Mouse (Mus musculus): Measurements from ENCODE around the gene Hmbs. TPM values are rescaled to one million over a fixed set of nuclear protein-coding genes. Genes with fewer than 3 reads are reported as not detected.
"Not testable (repeated sequence)": the region's sequence is repeated elsewhere in the genome, so short reads cannot be mapped to it uniquely, and the experiment has no call there.

Hmbs gene
- total RNA-seq, 4 experiments from 2014 or later = 82.8 to 122 (median 96.8) TPM

DNA sequence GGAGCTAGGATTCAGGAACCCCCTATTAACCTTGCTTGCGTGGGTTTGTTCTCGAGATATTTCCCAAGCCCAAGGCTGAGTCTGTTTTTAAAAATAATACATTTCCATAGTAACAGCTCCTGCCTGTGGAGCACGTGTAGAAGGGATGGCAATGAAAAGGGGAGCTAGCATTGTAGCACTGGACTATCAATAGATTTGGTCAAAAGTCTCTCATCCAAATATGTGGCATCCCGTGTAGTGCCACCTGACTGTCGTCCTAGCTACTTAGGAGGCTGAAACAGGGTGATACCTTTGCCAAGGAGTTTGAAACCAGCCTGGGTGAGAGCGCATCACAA lies 23.3 kb downstream of the Hmbs start:
- DNase-seq = no peak

DNA sequence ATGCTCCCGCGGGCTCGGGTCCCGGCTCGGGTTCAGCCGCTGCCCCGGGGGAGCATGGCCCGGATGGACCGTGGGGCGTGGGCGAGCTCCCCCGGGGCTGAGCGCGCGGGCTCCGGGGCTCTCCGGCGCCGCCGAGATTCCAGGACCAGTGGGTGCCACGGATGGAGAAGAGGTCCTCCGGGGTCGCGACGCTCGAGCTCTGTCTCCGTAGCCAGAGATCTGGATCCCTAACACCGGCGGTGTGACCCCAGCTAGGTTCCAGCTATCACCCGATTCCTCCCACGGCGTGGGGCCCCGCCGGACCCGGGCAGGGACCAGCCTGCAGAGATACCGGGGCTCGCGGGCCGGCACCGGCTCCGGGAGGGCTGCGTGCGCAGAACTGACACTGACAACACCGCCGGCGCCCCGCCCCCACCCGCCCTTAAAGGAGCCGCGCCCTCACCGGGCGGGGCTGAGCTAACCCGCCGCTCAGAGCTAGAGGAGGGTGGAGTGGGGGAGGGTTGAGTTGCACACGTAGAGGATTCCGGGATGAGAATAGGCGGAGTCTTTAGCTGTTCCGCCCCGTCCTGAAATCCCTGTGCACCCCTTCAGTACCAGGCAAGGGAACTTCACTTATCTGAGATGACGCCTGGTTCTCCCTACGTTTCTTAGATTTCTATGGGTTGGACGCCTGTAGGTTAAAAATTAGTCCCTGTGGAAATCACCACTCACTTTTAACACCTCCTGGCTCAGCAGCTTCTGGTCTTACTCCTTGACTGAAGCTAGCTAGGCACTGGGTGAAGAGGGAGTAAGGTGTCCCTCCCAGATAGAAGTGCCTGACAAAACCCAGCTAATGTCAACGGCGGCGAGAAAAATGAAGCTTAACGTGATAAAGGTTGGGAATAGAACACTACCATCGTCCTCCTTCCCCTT lies 23.9 kb downstream of the Hmbs start, which contains the start of gene C2cd2l:
Gene C2cd2l (minus strand): TSS at position 399 of the 912 bp plus-strand sequence.
- peak; percentile 92 for DNase-seq

GRCm38 (mm10) chr9:44319105-44319886 lies 24.7 kb downstream of the Hmbs start:
- DNase-seq = no peak

DNA sequence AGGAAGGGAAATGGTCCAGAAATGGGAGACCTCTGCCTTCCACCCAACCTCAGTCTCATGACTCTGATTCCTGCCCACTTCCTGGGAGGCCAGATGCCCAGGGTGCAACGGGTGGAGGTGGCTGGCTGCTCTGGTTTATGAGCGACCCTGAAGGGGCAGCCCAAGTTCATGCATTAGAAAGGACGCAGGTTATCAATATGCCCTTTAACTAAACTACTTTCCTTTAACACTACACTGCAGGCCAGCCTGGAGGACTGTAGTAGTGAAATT lies 25.3 kb downstream of the Hmbs start:
- no peak for DNase-seq

GRCm38 (mm10) chr9:44318076-44318825 lies 25.8 kb downstream of the Hmbs start:
- DNase-seq = no peak

DNA sequence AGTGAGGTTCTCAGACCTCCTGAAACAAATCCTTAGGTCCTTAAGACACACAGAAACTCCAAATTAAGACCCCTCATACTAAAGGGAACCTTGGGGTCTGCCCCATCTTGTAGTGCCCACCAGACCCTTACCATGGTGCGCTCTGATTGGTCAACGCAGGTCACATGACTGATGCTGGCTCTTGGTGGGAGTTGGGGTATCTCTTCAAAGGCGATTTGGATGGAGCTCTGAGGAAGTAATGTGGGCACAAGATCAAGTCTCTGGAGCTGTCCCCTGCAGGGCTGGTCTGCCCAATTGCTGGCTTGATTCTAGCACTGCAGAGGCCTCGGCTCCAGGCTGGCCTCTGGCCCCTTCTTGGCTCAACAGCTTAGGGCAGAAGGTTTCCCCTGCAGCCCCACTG lies 26.6 kb downstream of the Hmbs start:
- DNase-seq = no peak

- DNase-seq = no peak
Measured at GRCm38 (mm10) chr9:44314910-44315309, 29.1 kb downstream of the Hmbs start.

DNA sequence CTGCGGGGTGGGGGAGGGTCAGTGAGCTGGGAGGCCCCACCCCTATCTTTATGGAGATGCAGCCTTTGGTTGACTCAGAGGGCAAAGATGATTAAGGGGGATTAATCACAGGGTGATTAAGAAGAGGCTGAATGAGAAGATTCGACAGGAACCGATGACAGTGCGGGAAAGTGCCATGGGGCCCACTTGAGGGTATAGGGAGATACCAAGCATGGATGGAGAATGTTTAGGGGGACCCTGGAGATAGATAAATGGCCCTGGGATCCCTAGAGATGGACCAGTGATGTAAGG lies 29.8 kb downstream of the Hmbs start:
- no peak for DNase-seq

GRCm38 (mm10) chr9:44313476-44314256 lies 30.4 kb downstream of the Hmbs start:
- no peak for DNase-seq

GRCm38 (mm10) chr9:44311136-44312134 lies 32.6 kb downstream of the Hmbs start:
- DNase-seq = no peak

GRCm38 (mm10) chr9:44310750-44311135 lies 33.3 kb downstream of the Hmbs start:
- DNase-seq = no peak

DNA sequence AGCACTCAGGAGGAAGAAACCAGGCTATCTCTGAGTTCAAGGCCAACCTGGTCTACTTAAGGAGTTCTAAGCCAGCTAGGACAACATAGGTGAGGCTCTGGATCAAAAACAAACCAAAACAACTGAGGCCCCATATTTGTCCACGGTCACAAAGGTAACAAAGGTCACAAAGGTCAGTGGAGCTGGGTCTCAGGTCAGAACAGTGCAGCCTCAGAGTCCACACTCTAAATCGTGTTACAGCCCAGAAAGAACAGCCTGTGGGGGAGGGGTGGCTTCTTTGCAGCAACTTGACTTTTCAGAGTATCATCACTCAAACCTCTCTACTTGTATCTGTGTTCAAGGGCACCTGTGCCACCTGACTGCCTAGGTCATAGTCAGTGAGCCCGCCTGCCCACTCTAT lies 34.3 kb downstream of the Hmbs start:
- DNase-seq = no peak

DNA sequence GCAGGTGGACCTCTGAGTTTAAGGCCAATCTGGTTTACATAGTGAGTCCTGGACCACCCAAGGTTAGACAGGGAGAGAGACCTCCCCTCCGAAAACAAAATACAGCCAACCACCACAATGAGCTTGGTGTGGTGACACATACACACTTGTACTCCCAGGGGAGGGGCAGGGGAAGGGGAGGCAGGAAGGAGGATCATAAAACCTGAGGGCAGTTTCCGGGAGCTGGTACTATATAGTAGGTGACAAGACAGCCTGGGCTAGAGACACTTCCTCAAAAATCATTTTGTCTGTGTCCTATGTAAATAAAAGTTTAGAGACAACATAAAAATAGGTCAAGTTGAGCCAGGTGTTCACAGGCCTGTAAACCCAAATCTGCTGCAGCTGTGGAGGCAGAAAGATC lies 36.8 kb downstream of the Hmbs start:
- no peak for DNase-seq

DNA sequence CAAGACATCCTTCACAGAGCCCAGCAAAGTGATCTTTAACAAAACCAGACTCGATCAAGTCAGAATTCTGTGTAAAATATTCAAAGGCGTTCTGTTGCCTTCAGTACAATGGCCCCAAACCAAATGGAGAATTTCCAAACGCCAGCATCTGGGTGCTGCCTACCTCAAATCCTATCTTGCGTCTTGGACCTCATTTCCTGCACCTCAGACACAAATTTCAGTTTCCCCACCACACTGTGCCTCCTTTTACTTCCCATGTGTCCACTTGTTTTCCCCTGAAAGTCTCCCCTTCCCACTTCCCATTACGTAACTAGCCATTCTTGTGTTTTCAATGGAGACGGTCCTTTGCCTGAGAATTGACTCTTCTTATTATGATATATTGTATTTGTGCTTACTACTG lies 37.5 kb downstream of the Hmbs start:
- DNase-seq = no peak

GRCm38 (mm10) chr9:44305466-44306079 lies 38.5 kb downstream of the Hmbs start, which contains the start of gene Hinfp:
TSS of gene Hinfp (minus strand) at chr9:44305671.
- DNase-seq = peak; percentile 99

GRCm38 (mm10) chr9:44300001-44300400 lies 44.0 kb downstream of the Hmbs start:
- not testable (repeated sequence) for DNase-seq

GRCm38 (mm10) chr9:44292490-44292889 lies 51.5 kb downstream of the Hmbs start:
- DNase-seq = no peak

- DNase-seq = no peak
Measured at GRCm38 (mm10) chr9:44288959-44289291, 55.1 kb downstream of the Hmbs start.

DNA sequence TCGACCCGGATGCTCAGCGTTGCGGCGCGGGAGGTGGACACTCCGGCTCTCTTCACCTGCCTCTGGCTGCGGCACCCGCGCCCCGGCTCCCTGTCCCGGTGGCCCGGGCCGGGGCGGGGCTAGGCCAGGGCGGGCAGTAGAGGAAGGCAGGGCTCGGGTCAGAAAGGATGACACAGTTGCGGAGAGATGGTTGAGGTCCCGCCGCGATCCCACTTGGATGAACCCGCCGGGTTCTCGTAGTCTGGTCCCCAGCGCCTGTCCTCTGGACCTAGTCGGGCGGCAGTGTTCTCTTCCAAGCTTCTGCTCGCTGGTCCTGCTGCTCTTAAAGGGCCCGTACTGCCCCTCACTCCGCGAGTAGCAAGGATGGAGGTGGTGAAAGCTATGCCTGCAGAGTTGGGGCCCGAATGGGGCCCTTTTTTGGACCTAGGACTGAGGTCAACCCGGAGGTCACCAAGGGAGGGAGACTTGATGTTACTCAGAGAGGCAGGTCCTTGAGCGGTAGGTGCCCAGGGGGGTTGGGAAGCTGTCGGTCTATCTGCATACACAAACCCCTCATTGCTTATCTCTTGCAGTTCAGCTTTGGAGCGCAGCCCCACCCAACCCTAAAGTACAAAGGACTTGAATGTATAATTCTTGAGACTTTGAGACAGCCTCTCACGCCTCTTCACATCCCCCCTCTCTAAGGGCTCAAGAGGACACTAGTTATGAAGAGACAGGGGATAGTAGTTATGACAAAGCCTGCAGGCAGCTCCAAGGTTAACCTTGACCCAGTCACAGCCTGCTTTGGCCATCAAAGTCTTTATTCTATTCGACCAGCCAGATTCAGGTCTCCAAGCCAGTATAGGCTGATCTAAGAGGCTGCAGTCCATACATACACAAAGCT lies 55.7 kb downstream of the Hmbs start, which contains the start of gene Abcg4:
Gene Abcg4 (minus strand): TSS at position 540 of the 883 bp plus-strand sequence.
- DNase-seq = peak; percentile 54

All from adrenal gland, adult 8-10 months (tissue).